Mouse (Mus musculus) urinary bladder, postnatal 14 days (tissue): ENCODE measurements around the gene Cfap65.

Source experiments
- DNase-seq: peaks from one replicate; pipeline ENCODE4 v3.0.0; 2021; ENCODE audit warnings: low spot score

Cfap65 gene

GRCm38 (mm10) chr1:74882055-74882734 lies 53.2 kb downstream of the Cfap65 start:
- no peak for DNase-seq

DNA sequence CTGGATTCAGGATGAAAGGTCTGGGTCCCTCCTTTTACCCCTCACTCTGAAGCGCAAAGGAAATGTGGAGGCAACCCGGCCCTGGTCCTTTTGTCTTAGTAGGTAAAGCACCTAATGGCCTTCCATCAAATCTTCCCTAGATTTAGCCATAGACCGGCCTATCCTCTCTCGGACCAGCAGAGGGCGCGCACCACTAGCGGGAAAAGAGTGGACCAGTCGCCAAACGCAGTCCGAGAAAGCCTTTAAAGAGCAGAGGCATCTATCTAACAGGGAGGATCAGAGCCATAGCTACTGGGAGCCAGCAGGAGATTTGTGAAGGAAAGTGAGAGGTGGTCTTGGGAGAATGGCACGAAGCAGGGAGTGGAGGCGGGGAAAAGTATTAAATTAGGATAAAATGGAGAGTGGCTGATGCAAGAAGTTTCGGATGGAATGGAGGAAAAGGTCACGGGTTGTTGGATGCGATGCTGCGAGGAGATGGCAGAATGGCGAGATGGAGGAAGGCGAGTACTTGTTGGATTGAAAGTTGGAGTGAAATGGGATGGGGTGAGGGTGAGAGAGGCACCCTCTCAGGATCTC lies 54.5 kb downstream of the Cfap65 start:
- peak; percentile 63 for DNase-seq

GRCm38 (mm10) chr1:74877199-74877598 lies 58.2 kb downstream of the Cfap65 start:
- DNase-seq: no peak

GRCm38 (mm10) chr1:74872218-74872617 lies 63.2 kb downstream of the Cfap65 start:
- no peak for DNase-seq

DNA sequence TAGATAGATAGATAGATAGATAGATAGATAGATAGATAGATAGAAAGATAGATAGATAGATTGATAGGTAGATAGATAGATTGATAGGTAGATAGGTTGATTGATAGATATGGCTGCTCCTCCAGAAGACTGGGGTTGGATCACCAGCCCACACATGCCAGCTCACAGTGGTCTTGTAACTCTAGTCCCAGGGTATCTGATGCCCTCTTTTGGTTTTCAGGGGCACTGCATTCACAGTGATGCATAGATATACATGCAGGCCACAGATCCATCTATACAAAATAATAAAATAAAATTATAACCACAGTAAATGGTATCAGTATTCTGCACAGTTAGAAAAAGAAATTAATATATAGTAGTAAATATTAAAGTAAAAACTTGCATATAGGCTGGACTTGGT lies 73.6 kb downstream of the Cfap65 start:
- no peak for DNase-seq

DNA sequence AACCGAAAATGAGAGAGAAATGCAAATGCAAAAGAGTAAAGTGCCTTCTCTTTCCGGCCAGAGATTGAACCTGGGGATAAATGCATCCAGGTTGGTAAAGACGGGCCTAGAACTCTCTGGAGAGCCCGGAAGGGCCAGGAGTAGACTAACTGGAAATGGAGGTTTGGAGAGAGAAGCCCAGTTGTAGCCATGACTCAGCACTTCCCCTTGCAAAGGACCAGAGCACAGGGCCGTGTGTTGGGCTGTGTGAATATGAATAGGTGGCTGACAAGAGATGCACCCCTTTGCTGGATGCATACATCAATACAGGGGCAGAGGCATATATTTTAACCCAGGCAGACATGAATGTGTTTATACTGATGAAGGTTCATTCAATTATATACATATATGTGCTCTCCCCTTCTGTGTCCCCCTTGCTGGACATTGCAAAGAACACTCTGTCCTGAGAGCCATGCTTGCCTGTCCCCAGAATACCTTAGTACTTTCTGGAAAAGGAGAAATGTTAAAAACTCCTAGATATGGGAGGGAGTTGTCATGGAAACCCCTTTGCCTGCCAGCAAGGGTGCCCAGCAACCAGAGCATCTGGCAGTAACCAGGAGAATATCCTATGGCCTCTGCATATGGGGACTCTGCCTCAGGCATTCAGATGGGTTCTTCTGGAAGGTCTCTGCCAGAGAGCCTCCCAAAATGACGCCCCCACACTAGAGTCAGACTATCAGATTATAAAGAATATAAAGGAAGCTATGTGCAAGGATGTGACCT lies 76.0 kb downstream of the Cfap65 start:
- DNase-seq: no peak

DNA sequence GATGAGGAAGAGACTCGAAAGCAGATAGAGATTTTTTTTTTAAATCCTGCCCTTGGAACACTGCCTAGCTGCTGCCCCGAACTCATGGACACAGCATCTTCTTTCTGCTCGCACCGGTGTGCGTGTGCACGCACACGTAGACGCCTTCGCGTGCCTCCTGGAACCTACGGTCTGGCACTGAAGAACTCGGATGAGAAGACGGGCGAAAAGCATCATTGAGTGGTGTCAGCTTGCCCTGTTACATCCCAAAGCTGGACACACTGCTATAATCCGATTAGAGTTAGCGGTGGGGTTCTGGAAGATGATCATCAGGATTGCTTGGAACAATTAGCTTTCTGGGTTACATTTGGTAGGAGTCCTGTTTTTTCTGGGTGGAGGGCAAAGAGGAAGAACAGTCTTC lies 76.6 kb downstream of the Cfap65 start:
- DNase-seq: no peak

- peak; percentile 63 for DNase-seq
Observed at GRCm38 (mm10) chr1:74858171-74858719, 77.2 kb downstream of the Cfap65 start.

DNA sequence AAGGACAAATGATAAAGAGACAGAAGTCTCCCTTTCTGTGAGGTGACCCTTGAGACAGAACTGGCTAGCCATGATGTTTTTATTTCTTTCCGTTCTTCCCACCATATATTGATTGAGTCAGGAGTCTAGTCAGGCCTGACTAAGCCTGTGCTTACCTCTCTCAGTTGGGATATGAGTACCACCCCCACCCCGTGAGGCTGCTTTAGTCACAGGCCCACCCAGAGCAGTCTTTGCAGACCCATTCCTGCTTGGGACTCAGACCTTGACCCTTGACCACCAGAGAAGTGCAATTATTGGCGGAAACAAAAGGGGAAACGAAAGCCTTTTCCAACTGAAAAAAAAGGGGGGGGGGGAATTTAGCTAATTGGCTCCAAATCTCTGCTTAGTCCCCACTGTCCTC lies 77.7 kb downstream of the Cfap65 start:
- DNase-seq: no peak

DNA sequence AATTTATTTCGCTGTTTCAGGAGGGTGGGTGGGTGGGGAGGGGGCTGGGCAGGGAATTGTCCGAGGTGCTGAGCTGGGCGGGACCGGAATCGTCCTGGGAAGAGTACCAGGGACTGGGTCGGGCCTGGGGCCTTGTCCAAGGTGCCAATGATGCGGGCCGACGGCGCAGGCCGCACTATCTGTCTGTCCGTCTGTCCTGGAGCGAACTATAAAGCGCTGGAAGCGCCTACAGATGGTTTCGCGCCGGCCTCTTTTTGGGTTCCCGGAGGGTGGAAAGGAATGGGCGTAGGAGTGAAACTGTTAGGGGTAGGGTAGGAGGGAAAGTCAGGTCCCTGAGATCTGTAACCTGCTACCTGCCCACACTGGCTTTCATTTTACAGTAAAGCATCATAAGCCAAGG lies 78.2 kb downstream of the Cfap65 start:
- no peak for DNase-seq

DNA sequence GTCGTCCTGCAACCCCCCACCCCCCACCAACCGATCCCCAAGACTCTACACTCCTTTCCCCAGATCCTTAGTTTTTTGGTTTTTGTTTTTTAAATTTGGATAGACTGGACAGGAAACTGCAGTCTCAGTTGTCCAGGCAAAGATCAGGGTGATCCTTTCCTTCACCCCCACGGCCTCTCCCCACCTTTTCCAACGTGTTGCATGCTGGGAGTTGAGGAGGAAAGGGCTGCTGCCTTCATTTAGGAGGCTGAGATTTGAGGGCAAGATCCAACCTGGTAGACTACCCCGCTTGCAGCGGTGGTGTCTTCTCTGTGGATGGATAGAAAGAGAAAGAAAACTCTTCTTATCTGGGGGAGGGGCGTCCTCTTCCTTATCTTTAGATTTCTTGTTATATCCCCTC lies 78.6 kb downstream of the Cfap65 start:
- no peak for DNase-seq

DNA sequence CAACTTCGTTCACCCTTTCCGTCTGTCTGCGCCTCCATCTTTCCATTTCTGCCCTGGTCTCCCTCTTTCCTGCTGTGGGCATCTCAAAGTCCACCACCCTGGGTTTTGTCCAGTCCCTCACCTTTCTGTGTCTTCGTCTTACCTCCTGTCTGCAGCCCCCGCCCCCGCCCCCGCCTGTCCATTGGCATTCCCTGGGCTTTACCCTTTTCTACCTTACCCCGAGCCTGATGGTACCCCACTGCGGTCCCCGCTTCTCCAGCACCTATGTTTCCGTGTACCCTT lies 79.0 kb downstream of the Cfap65 start:
- DNase-seq: no peak

DNA sequence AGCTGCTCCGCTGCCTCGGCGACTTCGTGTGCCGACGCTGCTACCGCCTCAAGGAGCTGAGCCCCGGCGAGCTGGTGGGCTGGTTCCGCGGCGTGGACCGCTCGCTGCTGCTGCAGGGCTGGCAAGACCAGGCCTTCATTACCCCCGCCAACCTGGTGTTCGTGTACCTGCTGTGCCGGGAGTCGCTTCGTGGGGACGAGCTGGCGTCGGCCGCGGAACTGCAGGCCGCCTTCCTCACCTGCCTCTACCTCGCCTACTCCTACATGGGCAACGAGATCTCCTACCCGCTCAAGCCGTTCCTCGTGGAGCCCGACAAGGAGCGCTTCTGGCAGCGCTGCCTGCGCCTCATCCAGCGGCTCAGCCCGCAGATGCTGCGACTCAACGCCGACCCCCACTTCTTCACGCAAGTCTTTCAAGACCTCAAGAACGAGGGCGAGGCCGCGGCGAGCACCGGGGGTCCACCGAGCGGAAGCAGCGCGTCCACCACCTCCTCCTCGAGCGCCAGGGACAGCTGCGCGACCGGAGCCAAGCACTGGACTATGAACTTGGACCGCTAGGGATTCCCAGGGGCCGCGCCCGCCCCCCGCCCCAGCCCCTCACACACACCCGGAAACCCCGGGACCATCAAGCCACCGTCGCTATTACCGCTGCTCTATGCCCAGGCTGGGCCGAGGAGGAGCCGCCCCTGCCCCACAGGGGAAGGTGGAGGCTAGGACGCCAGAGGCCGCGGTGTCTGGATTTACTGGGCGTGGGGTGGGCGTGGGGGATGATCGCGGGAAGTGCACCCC lies 79.6 kb downstream of the Cfap65 start:
- DNase-seq: no peak

GRCm38 (mm10) chr1:74855156-74855555 lies 80.2 kb downstream of the Cfap65 start:
- peak; percentile 3 for DNase-seq

GRCm38 (mm10) chr1:74854306-74855056 lies 80.9 kb downstream of the Cfap65 start, which contains the start of gene Cdk5r2:
Gene Cdk5r2, plus strand, starts transcription at chr1:74854934.
- DNase-seq: peak; percentile 84
